Mouse (Mus musculus): Measurements from ENCODE around the gene Il7r.

DNA sequence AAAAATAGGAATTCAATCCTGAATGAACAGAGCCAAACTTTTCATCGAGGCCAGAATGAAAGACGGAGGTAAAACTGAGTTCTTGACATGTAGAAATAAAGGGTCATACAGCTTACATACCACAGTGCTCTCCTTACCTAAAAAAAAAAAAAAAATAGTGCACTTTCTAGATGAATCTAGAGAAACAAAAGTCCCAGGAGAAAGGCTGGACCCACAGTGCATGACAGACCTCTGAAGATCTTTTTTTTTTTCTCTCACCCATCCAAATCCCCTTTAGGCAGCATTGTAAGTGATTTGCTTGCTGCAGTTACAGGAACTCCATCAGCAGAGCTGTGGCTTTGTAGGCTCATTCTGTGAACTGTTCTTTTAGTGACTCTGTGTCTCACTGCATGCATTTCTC lies 19.0 kb upstream of the Il7r start:
- no peak for TF ChIP-seq POLR2A (IDR thresholded peaks at IDR 0.05; ENCODE audit: insufficient read depth, low read length)
- TF ChIP-seq CTCF (IDR thresholded peaks at IDR 0.05; ENCODE audit: low read depth, low read length): no peak

Data from ES-Bruce4 (cell line).